Comparison of ENCODE assay signal across 8 mouse cellular contexts in the genomic region with DNA sequence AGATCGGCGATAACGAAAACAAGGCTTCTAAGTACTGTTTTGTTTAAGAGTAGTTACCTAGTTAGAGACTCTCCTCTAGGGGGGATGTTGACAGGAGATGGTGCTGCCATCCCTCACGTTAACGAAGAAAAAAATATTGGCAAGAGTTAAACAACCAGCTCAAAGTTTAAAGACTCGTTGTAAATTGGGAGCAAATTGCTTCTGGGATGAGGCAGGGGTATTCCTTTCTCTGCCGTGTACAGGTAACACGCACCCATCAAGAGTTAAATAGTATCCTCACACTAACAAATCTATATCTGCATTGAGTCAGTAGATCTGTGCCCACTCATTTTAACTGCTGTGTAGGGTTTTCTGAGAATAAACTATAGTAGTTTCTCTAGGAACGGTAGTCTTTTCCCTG. TPM values are rescaled to one million over a fixed set of nuclear protein-coding genes. Genes with fewer than 3 reads are reported as not detected.
A peak's percentile ranks its signal among the peaks of the same experiment; 100 is the strongest.
DNase-seq lines count a peak whose midpoint lies in the region; ATAC-seq and TF ChIP-seq lines count a peak whose summit lies in the region.

No protein-coding gene starts in this region.

- H3K4me2 ChIP-seq in embryonic facial prominence, embryonic 11.5 days (ENCODE audit: low read depth, low read length), result peak overlapping the region; percentile 61
- peak overlapping the region; percentile 71 for H3K4me2 ChIP-seq in midbrain, postnatal 0 days (ENCODE audit: low read depth, low read length, poor library complexity, severe bottlenecking)

- WGBS in embryonic facial prominence, embryonic 11.5 days, result 11% methylated on average over 9 of the region's 9 CpGs
- 12% methylated on average over 9 of the region's 9 CpGs for WGBS in midbrain, postnatal 0 days

- H3K9ac ChIP-seq in embryonic facial prominence, embryonic 11.5 days (replicated peaks; ENCODE audit: low read length), result peak overlapping the region; percentile 90
- peak overlapping the region; percentile 71 for H3K9ac ChIP-seq in midbrain, postnatal 0 days (replicated peaks; ENCODE audit: low read length, poor library complexity, severe bottlenecking)

- peaks cover 3% of the 10 kb centered on the region; the same call in 1 of the 2 replicates for H3K4me1 ChIP-seq in embryonic facial prominence, embryonic 11.5 days (ENCODE audit: control insufficient read depth, insufficient read depth, low read length)
- no peaks in the 10 kb centered on the region for H3K4me1 ChIP-seq in midbrain, postnatal 0 days (ENCODE audit: insufficient read depth, low read length)

- H3K27ac ChIP-seq in layer of hippocampus, adult 2 months, result peak overlapping the region; percentile 91
- peak overlapping the region; percentile 80; the same call in 1 of the 2 replicates for H3K27ac ChIP-seq in embryonic facial prominence, embryonic 11.5 days (replicated peaks; ENCODE audit: low read depth, low read length)
- H3K27ac ChIP-seq in midbrain, postnatal 0 days (ENCODE audit: low read depth, low read length), result peak overlapping the region; percentile 80

- no peaks in the 10 kb centered on the region for H3K27me3 ChIP-seq in embryonic facial prominence, embryonic 11.5 days (ENCODE audit: control insufficient read depth, insufficient read depth, low read length)
- no peaks in the 10 kb centered on the region for H3K27me3 ChIP-seq in midbrain, postnatal 0 days (ENCODE audit: insufficient read depth, low read length)

- H3K36me3 ChIP-seq in embryonic facial prominence, embryonic 11.5 days (replicated peaks; ENCODE audit: control insufficient read depth, insufficient read depth, low read depth, low read length), result no peaks in the 10 kb centered on the region; the same call in 1 of the 2 replicates
- H3K36me3 ChIP-seq in midbrain, postnatal 0 days (ENCODE audit: insufficient read depth, low read length), result peaks cover 13% of the 10 kb centered on the region

- no peak for ATAC-seq in embryonic facial prominence, embryonic 11.5 days (replicated peaks; ENCODE audit: insufficient number of reproducible peaks, low FRiP score, low TSS enrichment, low read depth)
- ATAC-seq in inflammation-experienced regulatory T-cells, adult 6 months, result peak; percentile 7
- ATAC-seq in midbrain, postnatal 0 days (ENCODE audit: low FRiP score), result no peak

- H3K9me3 ChIP-seq in embryonic facial prominence, embryonic 11.5 days (replicated peaks; ENCODE audit: control insufficient read depth, low read length), result no peaks in the 10 kb centered on the region
- no peaks in the 10 kb centered on the region for H3K9me3 ChIP-seq in midbrain, postnatal 0 days (ENCODE audit: low read length)

- peak overlapping the region; percentile 82 for H3K4me3 ChIP-seq in layer of hippocampus, adult 2 months
- peak overlapping the region; percentile 88 for H3K4me3 ChIP-seq in embryonic facial prominence, embryonic 11.5 days (ENCODE audit: low read depth, low read length)
- H3K4me3 ChIP-seq in midbrain, postnatal 0 days (ENCODE audit: low read depth, low read length), result peak overlapping the region; percentile 59

- no peak for TF ChIP-seq CTCF in layer of hippocampus, adult 2 months (conservative IDR thresholded peaks at IDR 0.05)
- no peak for TF ChIP-seq CTCF in midbrain, postnatal 0 days (IDR thresholded peaks at IDR 0.05)

- no peak for DNase-seq in layer of hippocampus, adult 2 months (ENCODE audit: low spot score in 2 of 2)
- DNase-seq in layer of hippocampus, postnatal 25 days (ENCODE audit: extremely low spot score in 1 of 2, low spot score in 1 of 2), result no peak
- DNase-seq in embryonic facial prominence, embryonic 11.5 days (ENCODE audit: low spot score), result peak; percentile 36
- DNase-seq in midbrain, postnatal 0 days (ENCODE audit: low spot score), result no peak
- DNase-seq in urinary bladder, postnatal 4 days (ENCODE audit: low spot score in 2 of 2), result no peak
- DNase-seq in retina, embryonic 14.5 days (ENCODE audit: low spot score), result no peak
- no peak for DNase-seq in frontal cortex, postnatal 25 days (ENCODE audit: low spot score in 2 of 2)

RNA-seq across cellular contexts. Expression of gene Actl6a, which starts 3.3 kb away (rescaled TPM):
- total RNA-seq in layer of hippocampus, adult 2 months (2021), result 10 to 100 TPM; 19.2 to 20.4 TPM
- total RNA-seq in layer of hippocampus, postnatal 25 days (2021), result 10 to 100 TPM; 16.1 to 21.6 TPM
- polyA plus RNA-seq in embryonic facial prominence, embryonic 11.5 days (2014; fragmentation: Nextera tagmentation; extraction: Ambion mirVana), result 265 and 285 TPM in 2 replicates
- 100 to 1,000 TPM in 1 of 3 experiments, 10 to 100 TPM in 2; 93.7 to 118 (median 94.9) TPM for polyA plus RNA-seq in inflammation-experienced regulatory T-cells, adult 6 months (2017; shearing (Covaris generic))
- 17.5 and 39.0 TPM in 2 replicates for total RNA-seq in midbrain, postnatal 0 days (2014; rRNA removed)
- 38.0 and 39.3 TPM in 2 replicates for polyA plus RNA-seq in midbrain, postnatal 0 days (2015; fragmentation: Nextera tagmentation; extraction: Ambion mirVana)

RNA-seq across cellular contexts. Expression of gene Ndufb5, which starts 27.4 kb away (rescaled TPM):
- total RNA-seq in layer of hippocampus, adult 2 months (2021), result 100 to 1,000 TPM; 192 to 210 TPM
- 100 to 1,000 TPM; 200 to 202 TPM for total RNA-seq in layer of hippocampus, postnatal 25 days (2021)
- 333 and 337 TPM in 2 replicates for polyA plus RNA-seq in embryonic facial prominence, embryonic 11.5 days (2014; fragmentation: Nextera tagmentation; extraction: Ambion mirVana)
- polyA plus RNA-seq in inflammation-experienced regulatory T-cells, adult 6 months (2017; shearing (Covaris generic)), result 100 to 1,000 TPM; 255 to 284 (median 279) TPM
- total RNA-seq in midbrain, postnatal 0 days (2014; rRNA removed), result 442 and 559 TPM in 2 replicates
- 354 and 359 TPM in 2 replicates for polyA plus RNA-seq in midbrain, postnatal 0 days (2015; fragmentation: Nextera tagmentation; extraction: Ambion mirVana)

RNA-seq across cellular contexts. Expression of gene Mrpl47, which starts 28.0 kb away (rescaled TPM):
- 10 to 100 TPM; 19.7 to 20.1 TPM for total RNA-seq in layer of hippocampus, adult 2 months (2021)
- total RNA-seq in layer of hippocampus, postnatal 25 days (2021), result 10 to 100 TPM; 21.1 to 22.5 TPM
- polyA plus RNA-seq in embryonic facial prominence, embryonic 11.5 days (2014; fragmentation: Nextera tagmentation; extraction: Ambion mirVana), result 41.9 and 50.4 TPM in 2 replicates
- polyA plus RNA-seq in inflammation-experienced regulatory T-cells, adult 6 months (2017; shearing (Covaris generic)), result 10 to 100 TPM; 15.7 to 24.7 (median 19.4) TPM
- total RNA-seq in midbrain, postnatal 0 days (2014; rRNA removed), result 10.4 and 20.4 TPM in 2 replicates
- polyA plus RNA-seq in midbrain, postnatal 0 days (2015; fragmentation: Nextera tagmentation; extraction: Ambion mirVana), result 25.4 and 30.7 TPM in 2 replicates
